Mouse (Mus musculus) mesoderm, embryonic 11.5 days (tissue): ENCODE measurements at regions not wholly inside any gene's neighbourhood (a gene's known extent, or its start where the extent isn't known, plus 50 kb on each side); places are given as distances from the start of the nearest gene placed in this dataset.

Source experiments
- DNase-seq: peaks from one replicate; pipeline ENCODE4 v3.0.0-alpha.2; 2012; ENCODE audit warnings: low read depth, low spot score

DNA sequence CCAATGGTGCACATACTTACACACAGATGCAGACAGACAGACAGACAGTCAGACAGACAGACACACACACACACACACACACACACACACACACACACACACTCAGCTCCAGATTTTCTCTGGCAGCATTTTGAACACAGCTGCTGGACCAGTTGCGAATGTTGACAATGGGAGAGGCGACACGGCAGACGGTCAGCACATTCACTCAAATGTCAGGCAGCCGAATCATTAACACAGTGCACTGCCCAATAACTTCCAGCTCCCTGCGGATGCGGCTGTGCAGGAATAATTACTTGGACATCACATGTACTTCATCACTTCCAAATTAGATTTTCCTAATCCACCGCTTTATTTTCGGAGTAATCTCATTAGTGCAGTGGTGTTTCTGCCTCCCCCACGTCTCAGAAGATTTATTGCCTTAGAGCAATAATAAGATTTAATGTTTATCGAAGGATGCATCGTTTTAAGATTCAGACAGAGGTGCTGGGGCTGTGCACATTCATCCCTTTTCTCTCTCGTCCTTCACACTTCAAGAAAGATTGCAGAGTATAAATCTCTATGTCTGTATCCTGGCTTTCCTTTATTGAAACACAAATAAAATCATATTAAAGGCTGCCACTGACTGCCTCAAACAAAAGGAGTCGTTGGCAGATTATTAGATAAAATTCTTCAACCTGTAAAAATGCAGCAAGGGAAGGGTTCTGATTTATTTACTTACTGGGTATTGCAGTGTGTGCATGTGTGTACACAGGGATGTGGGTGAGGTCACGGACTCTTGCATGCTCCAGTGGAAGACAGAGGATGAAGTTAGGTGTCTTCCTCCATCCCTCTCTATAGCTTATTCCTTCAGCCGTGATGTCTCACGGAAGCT, 70.9 kb upstream of the Gas2 start:
- peak; percentile 11 for DNase-seq

DNA sequence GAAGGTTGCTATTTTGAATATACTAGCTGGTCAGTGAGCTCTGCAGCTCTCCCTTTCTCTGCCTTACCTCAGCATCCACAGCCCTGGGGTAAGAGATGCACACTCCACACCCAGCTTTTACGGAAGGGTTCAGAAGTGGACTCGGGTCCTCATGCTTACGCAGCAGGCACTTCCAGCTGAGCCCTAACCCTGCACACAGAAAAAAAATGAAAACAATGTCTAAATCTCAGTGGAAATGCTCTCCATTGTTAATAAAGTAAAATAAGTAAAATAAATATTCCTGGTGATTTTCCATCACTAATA, 70.3 kb upstream of the Gas2 start:
- DNase-seq = no peak
